Mouse (Mus musculus): ENCODE measurements around the gene Sema5b. TPM values are rescaled to one million over a fixed set of nuclear protein-coding genes. Genes with fewer than 3 reads are reported as not detected.

The Sema5b gene
- total and polyA plus RNA-seq, 3 experiments: not detected

DNA sequence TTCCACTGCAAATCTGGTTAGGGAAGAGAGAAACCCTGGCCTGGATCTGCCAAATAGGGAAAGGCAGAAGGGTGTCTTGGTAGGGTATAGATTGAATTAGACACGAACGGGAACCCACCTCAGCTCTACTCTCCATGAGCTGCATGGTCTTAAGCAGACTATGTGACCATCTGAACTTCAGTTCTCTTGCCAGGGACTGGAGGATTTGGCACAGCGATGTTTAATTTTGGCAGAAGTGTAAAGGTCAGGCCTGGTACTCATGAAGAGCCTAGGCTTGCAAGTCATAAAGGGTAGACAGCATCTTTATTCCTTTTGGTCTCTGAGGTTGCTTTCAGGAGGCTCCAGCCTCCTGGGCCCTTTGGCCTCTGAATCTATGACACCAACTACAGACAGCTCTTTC is 111.8 kb downstream of the Sema5b start:
- no peak for DNase-seq (ENCODE audit: low read depth, low spot score)
- Histone ChIP-seq H3K9ac (ENCODE audit: control insufficient read depth, low read depth, low read length, poor library complexity, severe bottlenecking) (no peak overlapping the region), H3K27me3 (ENCODE audit: control insufficient read depth in 1 of 2, insufficient read depth in 2 of 2, low read length in 2 of 2) (no peaks in the 10 kb centered on the region), H3K36me3 (ENCODE audit: control insufficient read depth in 1 of 2, insufficient read depth in 2 of 2, low read length in 2 of 2) (no peaks in the 10 kb centered on the region), H3K9me3 (replicated peaks; ENCODE audit: insufficient read depth, low read length) (no peaks in the 10 kb centered on the region), H3K27ac (ENCODE audit: control insufficient read depth, low read depth, low read length) (no peak overlapping the region), H3K79me2 (ENCODE audit: control insufficient read depth, insufficient read depth, low read length, poor library complexity) (no peaks in the 10 kb centered on the region), H3K4me3 (ENCODE audit: control insufficient read depth in 1 of 2, insufficient read depth in 1 of 2, low read depth in 2 of 2, low read length in 2 of 2) (no peak overlapping the region), H3K4me1 (ENCODE audit: control insufficient read depth in 1 of 2, insufficient read depth in 2 of 2, low read length in 2 of 2) (no peaks in the 10 kb centered on the region)
- TF ChIP-seq GATA1 (IDR thresholded peaks at IDR 0.05; ENCODE audit: low read depth, low read length) (no peak), GABPA (IDR thresholded peaks at IDR 0.05; ENCODE audit: low read depth, low read length) (no peak), E2F4 (IDR thresholded peaks at IDR 0.05; ENCODE audit: borderline replicate concordance, low read depth, low read length) (no peak), MYC (IDR thresholded peaks at IDR 0.05; ENCODE audit: low read depth, low read length) (no peak), MYB (IDR thresholded peaks at IDR 0.05; ENCODE audit: low read depth, low read length) (no peak), TAL1 (IDR thresholded peaks at IDR 0.05; ENCODE audit: low read length) (no peak), ZKSCAN1 (IDR thresholded peaks at IDR 0.05; ENCODE audit: low read depth, low read length) (no peak), TBP (IDR thresholded peaks at IDR 0.05; ENCODE audit: low read depth, low read length) (no peak), USF1 (IDR thresholded peaks at IDR 0.05; ENCODE audit: low read depth, low read length) (no peak), ZC3H11A (IDR thresholded peaks at IDR 0.05; ENCODE audit: low read depth, low read length) (no peak), USF2 (IDR thresholded peaks at IDR 0.05; ENCODE audit: borderline replicate concordance in 1 of 2, insufficient read depth in 1 of 2, low read depth in 1 of 2, low read length in 2 of 2) (no peak), UBTF (IDR thresholded peaks at IDR 0.05; ENCODE audit: borderline replicate concordance, insufficient read depth, low read depth, low read length) (no peak), MAX (IDR thresholded peaks at IDR 0.05; ENCODE audit: low read length) (no peak), CHD1 (IDR thresholded peaks at IDR 0.05; ENCODE audit: low read depth, low read length) (no peak), POLR2A (IDR thresholded peaks at IDR 0.05; ENCODE audit: control insufficient read depth in 1 of 2, insufficient read depth in 1 of 2, low read depth in 1 of 2, low read length in 2 of 2, poor library complexity in 1 of 2) (no peak)

DNA sequence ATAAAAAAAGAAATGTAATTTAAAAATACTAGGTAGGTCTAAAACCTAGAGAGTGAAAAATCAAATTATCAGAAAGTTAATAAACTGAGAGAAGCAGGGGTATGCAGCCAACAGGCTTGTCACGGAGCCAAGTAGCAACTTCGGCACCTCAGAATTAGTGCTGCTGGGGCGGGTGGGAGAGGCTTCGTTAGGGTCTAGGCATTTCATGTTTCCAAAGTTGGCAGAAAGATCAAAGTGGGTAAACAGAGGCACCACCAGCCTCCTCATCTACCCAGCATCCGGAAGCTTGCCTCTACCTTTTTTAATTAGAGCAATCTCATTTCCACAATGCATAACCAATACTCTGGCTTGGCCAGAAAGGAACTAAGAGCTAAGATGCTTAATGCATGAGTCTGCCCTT is 113.0 kb downstream of the Sema5b start:
- Histone ChIP-seq H3K27me3 (ENCODE audit: control insufficient read depth in 1 of 2, insufficient read depth in 2 of 2, low read length in 2 of 2) (no peaks in the 10 kb centered on the region), H3K9me3 (replicated peaks; ENCODE audit: insufficient read depth, low read length) (no peaks in the 10 kb centered on the region), H3K4me1 (ENCODE audit: control insufficient read depth in 1 of 2, insufficient read depth in 2 of 2, low read length in 2 of 2) (no peaks in the 10 kb centered on the region), H3K79me2 (ENCODE audit: control insufficient read depth, insufficient read depth, low read length, poor library complexity) (no peaks in the 10 kb centered on the region), H3K36me3 (ENCODE audit: control insufficient read depth in 1 of 2, insufficient read depth in 2 of 2, low read length in 2 of 2) (no peaks in the 10 kb centered on the region), H3K4me3 (ENCODE audit: control insufficient read depth in 1 of 2, insufficient read depth in 1 of 2, low read depth in 2 of 2, low read length in 2 of 2) (no peak overlapping the region), H3K27ac (ENCODE audit: control insufficient read depth, low read depth, low read length) (no peak overlapping the region), H3K9ac (ENCODE audit: control insufficient read depth, low read depth, low read length, poor library complexity, severe bottlenecking) (no peak overlapping the region)
- DNase-seq (ENCODE audit: low read depth, low spot score): no peak
- TF ChIP-seq HCFC1 (IDR thresholded peaks at IDR 0.05; ENCODE audit: low read depth, low read length) (no peak), TCF12 (IDR thresholded peaks at IDR 0.05; ENCODE audit: low read depth, low read length) (no peak), CHD1 (IDR thresholded peaks at IDR 0.05; ENCODE audit: low read depth, low read length) (no peak)
